Mouse (Mus musculus): Measurements from ENCODE around the gene Entpd3.

DNA sequence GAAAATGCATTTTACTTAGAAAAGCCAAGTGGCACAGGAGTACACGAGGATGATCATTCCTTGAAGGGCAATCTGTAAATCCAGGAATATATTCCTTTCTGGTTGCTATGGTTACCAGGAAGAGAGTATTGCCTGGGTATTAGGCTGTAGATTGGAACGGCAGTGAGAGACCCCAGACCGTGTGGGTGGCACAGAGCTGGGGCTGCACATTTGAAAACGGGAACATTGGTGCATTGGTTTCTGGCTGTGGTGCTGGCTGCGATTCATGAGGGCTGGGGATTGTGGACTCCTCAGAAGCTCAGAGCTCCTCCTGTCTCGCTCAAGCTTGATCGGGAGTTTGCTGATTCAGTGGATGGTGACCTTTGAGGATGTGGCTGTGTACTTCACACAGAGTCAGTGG, 40.2 kb downstream of the Entpd3 start:
- TF ChIP-seq CTCF (IDR thresholded peaks at IDR 0.05; ENCODE audit: low read depth, low read length) (no peak), POLR2A (IDR thresholded peaks at IDR 0.05; ENCODE audit: insufficient read depth, low read length) (no peak), EP300 (IDR thresholded peaks at IDR 0.05; ENCODE audit: insufficient read depth, low read depth, low read length) (no peak)
